Mouse (Mus musculus) heart, embryonic 14.5 days (tissue): ENCODE measurements around the gene Scamp2. TPM values are rescaled to one million over a fixed set of nuclear protein-coding genes. Genes with fewer than 3 reads are reported as not detected.

Experiments
- ATAC-seq: fragments of 200-750 bp; cut with Nextera tagmentation; 2 replicates; pipeline ENCODE4 v1.8.0; 2017; ENCODE audit warnings: low read depth, moderate TSS enrichment; ENCODE audit not compliant: insufficient number of reproducible peaks, insufficient read depth, low FRiP score
- H3K27ac ChIP-seq, 2 experiments: fragments of 200-500 bp in 1 of 2; fragments of 300-500 bp in 1 of 2; sonication (generic) in 1 of 2; replicated peaks in 1 of 2; 2 replicates each; pipeline ENCODE4 v1.5.1; 2012 to 2014; ENCODE audit warnings: low read depth in 2 of 2, low read length in 2 of 2, control low read depth in 1 of 2, mild to moderate bottlenecking in 1 of 2, mixed read lengths in 1 of 2; ENCODE audit not compliant: control insufficient read depth in 1 of 2, insufficient read depth in 1 of 2
- H3K27me3 ChIP-seq: fragments of 300-500 bp; sonication (generic); 2 replicates; pipeline ENCODE4 v1.6.1; 2014; ENCODE audit warnings: mild to moderate bottlenecking, low read length, control low read depth; ENCODE audit not compliant: control insufficient read depth, insufficient read depth
- H3K36me3 ChIP-seq: fragments of 300-500 bp; sonication (generic); 2 replicates; pipeline ENCODE4 v1.6.1; 2014; ENCODE audit warnings: mild to moderate bottlenecking, control low read depth, low read length, mixed read lengths; ENCODE audit not compliant: control insufficient read depth, insufficient read depth
- H3K4me1 ChIP-seq, 2 experiments: fragments of 200-500 bp in 1 of 2; fragments of 300-500 bp in 1 of 2; sonication (generic) in 1 of 2; 2 replicates each; pipeline ENCODE4 v1.6.1; 2012 to 2014; ENCODE audit warnings: low read length in 2 of 2, control low read depth in 1 of 2, mixed read lengths in 1 of 2; ENCODE audit not compliant: control insufficient read depth in 2 of 2, insufficient read depth in 2 of 2
- H3K4me2 ChIP-seq: fragments of 300-500 bp; sonication (generic); 2 replicates; pipeline ENCODE4 v1.6.1; 2014; ENCODE audit warnings: mild to moderate bottlenecking, low read length
- H3K4me3 ChIP-seq, 2 experiments: fragments of 200-500 bp in 1 of 2; fragments of 300-500 bp in 1 of 2; sonication (generic) in 1 of 2; 2 replicates each; pipeline ENCODE4 v1.5.1; 2012 to 2014; ENCODE audit warnings: low read length in 2 of 2, mild to moderate bottlenecking in 2 of 2, control low read depth in 1 of 2, low read depth in 1 of 2, moderate library complexity in 1 of 2; ENCODE audit not compliant: control insufficient read depth in 1 of 2, insufficient read depth in 1 of 2
- H3K9ac ChIP-seq: fragments of 300-500 bp; sonication (generic); 2 replicates; pipeline ENCODE4 v1.6.1; 2014; ENCODE audit warnings: mild to moderate bottlenecking, low read length
- H3K9me3 ChIP-seq: fragments of 300-500 bp; sonication (generic); 2 replicates; pipeline ENCODE4 v1.6.1; 2016; ENCODE audit warnings: low read length, control low read depth; ENCODE audit not compliant: control insufficient read depth
- WGBS: fragments of 180-500 bp; shearing (Covaris S2); extraction: QIAGEN DNeasy Blood & Tissue Kit; methylation state at CpG from one replicate; pipeline ENCODE4 v1.1.7; 2014; 5-methylcytosine and 5-hydroxymethylcytosine counted together
- polyA plus RNA-seq: library from polyadenylated mRNA; unstranded; fragments of >200 nt; fragmentation: Nextera tagmentation; extraction: Ambion mirVana; gene quantifications from 2 replicates; pipeline ENCODE4 v1.2.1, GENCODE M21; 2014

Scamp2 gene
- polyA plus RNA-seq, 1 experiment from 2014 or later: 56.5 TPM

DNA sequence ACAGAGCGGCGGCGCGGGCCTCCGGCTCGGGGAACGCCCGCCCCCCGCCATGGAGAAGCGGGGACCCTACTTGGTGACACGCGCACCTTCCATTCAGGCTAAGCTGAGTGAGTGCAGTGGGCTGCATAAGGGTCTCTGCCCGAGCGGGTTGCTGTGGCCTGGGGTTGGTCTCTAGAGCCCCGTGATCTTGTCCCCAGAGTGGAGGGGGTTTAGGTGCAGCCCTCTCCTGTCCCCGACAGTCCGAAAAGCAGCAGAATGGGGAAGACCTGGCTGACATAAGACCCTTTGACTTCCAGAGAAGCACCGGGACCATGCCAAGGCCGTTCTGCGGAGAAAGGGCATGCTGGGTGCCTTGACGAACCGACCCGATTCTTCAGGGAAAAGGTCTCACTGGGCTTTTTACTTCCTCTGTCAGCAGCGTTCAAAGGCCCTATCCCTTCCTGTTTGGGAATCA is 23.0 kb upstream of the Scamp2 start:
- no peaks in the 10 kb centered on the region for H3K9me3 ChIP-seq
- H3K4me2 ChIP-seq: peak overlapping the region; percentile 83
- peak; percentile 28; the same call in 1 of the 2 replicates for ATAC-seq
- peak overlapping the region; percentile 91 for H3K9ac ChIP-seq
- 0% methylated on average over 24 of the region's 24 CpGs for WGBS
- H3K27me3 ChIP-seq: no peaks in the 10 kb centered on the region
- H3K36me3 ChIP-seq: peaks cover 66% of the 10 kb centered on the region
- peaks cover 3 to 9% of the 10 kb centered on the region in 2 experiments; a peak in 3 of 4 replicates for H3K4me1 ChIP-seq
- H3K27ac ChIP-seq: peak overlapping the region; percentile 71 to 84
- H3K4me3 ChIP-seq: peak overlapping the region; percentile 86 to 90

DNA sequence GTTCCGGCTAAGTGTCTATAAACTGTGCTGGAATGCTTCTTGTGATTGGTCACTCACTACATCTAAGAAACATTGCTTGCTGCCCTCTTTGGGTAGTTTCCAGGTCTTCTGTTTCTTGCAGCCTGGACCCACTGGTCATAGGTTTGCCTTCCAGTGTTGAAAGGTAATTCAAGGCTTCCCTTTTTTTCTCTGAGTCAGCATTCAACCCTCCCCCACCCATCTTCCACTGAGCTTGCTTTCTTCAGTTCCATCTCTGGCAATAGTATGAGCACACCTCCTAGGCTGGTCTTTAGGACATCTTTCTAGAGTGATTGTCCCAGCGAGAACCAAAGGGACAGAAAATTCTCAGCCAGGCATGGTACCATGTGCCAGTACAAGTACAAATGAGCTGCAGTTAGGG is 21.2 kb upstream of the Scamp2 start:
- H3K36me3 ChIP-seq: peaks cover 66% of the 10 kb centered on the region
- ATAC-seq: no peak
- no peaks in the 10 kb centered on the region for H3K27me3 ChIP-seq
- no peak overlapping the region for H3K4me3 ChIP-seq
- no peak overlapping the region for H3K4me2 ChIP-seq
- 87% methylated on average over 2 of the region's 2 CpGs for WGBS
- peaks cover 3 to 9% of the 10 kb centered on the region in 2 experiments; a peak in 3 of 4 replicates for H3K4me1 ChIP-seq
- H3K9ac ChIP-seq: no peak overlapping the region
- no peaks in the 10 kb centered on the region for H3K9me3 ChIP-seq
- H3K27ac ChIP-seq: no peak overlapping the region

DNA sequence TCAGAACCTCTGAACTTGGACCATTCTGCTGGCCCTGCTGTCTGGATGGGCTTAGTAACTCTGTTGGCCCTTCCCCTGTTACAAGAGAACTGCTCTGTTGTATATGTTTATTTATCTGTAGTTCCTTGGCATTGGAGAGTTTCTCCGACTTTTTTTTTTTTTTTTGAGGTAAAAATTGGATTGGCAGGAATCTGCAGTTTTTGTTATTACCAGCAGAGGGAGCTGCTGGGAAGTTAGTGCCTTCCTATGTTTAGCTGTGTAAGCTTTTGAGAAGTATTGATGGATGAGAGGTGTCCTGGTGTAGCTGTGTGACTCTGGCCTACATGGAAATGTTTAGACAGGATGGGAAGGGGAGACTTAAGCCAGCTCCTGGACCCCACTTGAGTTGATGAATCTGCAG is 19.4 kb upstream of the Scamp2 start:
- H3K9ac ChIP-seq: no peak overlapping the region
- WGBS: 6% methylated on average over 1 of the region's 1 CpGs
- H3K27me3 ChIP-seq: no peaks in the 10 kb centered on the region
- peaks cover 3 to 9% of the 10 kb centered on the region in 2 experiments; a peak in 3 of 4 replicates for H3K4me1 ChIP-seq
- H3K36me3 ChIP-seq: peaks cover 76% of the 10 kb centered on the region
- H3K9me3 ChIP-seq: no peaks in the 10 kb centered on the region
- H3K4me2 ChIP-seq: no peak overlapping the region
- no peak overlapping the region for H3K4me3 ChIP-seq
- no peak overlapping the region for H3K27ac ChIP-seq
- ATAC-seq: no peak

DNA sequence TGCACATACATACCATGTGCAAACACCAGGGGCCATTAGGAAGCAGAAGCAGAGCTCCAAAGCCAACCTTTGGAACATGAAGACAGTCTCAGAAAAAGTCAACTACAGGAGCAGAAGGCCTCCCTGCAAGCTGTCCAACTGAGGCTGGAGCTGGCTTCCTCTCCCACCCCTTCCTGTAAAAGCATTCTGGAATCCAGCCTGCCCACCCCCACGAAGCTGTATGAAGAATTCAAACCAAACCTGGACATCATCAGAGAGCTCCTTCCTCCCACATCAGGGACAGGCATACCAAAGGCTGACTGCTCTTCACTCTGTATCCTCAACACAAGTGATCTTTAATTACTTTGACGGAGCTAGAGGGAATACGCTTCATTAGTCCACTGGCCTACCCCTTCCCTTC is 16.8 kb upstream of the Scamp2 start:
- WGBS: 77% methylated on average over 3 of the region's 3 CpGs
- Histone ChIP-seq H3K4me1 (peaks cover 1 to 12% of the 10 kb centered on the region in 2 experiments; a peak in 3 of 4 replicates), H3K27me3 (no peaks in the 10 kb centered on the region), H3K9me3 (no peaks in the 10 kb centered on the region), H3K4me3 (no peak overlapping the region), H3K4me2 (no peak overlapping the region), H3K9ac (no peak overlapping the region), H3K27ac (no peak overlapping the region), H3K36me3 (peaks cover 98% of the 10 kb centered on the region)
- no peak for ATAC-seq

DNA sequence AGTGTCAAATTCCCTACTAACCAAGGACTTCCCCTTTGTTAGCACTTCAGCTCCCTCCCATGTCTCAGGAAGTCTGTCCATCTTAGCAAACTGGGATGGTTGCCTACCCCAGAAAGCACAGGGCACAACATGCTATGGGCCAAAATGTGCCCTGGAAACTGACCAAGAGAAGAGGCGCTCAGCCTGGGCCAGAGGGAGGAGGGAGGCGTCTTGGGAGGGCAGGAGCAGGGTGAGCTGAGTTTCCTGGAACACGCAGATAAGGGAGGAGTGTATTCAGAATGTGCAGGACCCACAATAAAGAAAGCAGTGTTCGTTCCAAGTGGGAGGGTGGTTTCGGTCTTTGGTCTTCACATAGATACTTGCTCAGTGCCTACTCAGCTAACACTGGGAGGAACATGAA is 13.5 kb upstream of the Scamp2 start:
- Histone ChIP-seq H3K9ac (no peak overlapping the region), H3K9me3 (no peaks in the 10 kb centered on the region), H3K4me3 (no peak overlapping the region), H3K27me3 (no peaks in the 10 kb centered on the region), H3K27ac (no peak overlapping the region), H3K4me2 (no peak overlapping the region), H3K4me1 (peaks cover 17 to 36% of the 10 kb centered on the region in 2 experiments), H3K36me3 (peaks cover 77% of the 10 kb centered on the region)
- no peak for ATAC-seq
- WGBS: 51% methylated on average over 5 of the region's 5 CpGs

DNA sequence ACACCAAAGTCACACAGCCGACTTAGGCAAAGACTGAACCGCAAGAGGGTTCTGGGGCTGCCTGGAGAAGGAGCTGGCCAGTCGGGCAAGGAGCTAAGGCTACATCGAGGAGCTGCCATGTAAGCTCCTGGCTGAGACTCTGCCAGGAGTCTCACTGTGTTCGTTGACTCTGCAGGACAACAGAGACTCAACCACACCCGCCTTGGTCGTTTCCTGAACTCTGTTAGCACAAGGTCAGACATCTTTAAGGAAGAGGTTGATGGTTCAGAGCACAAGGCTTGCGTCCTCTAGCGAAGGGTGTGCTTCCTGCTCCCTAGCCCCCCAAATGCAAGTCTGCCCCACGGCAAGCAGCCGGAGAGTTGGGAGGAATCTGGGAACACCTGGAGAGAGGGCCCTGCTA is 12.9 kb upstream of the Scamp2 start:
- Histone ChIP-seq H3K4me3 (no peak overlapping the region), H3K27me3 (no peaks in the 10 kb centered on the region), H3K36me3 (peaks cover 71% of the 10 kb centered on the region), H3K4me2 (no peak overlapping the region), H3K27ac (no peak overlapping the region), H3K9ac (no peak overlapping the region), H3K4me1 (peaks cover 17 to 36% of the 10 kb centered on the region in 2 experiments), H3K9me3 (no peaks in the 10 kb centered on the region)
- no peak for ATAC-seq
- 86% methylated on average over 11 of the region's 11 CpGs for WGBS

DNA sequence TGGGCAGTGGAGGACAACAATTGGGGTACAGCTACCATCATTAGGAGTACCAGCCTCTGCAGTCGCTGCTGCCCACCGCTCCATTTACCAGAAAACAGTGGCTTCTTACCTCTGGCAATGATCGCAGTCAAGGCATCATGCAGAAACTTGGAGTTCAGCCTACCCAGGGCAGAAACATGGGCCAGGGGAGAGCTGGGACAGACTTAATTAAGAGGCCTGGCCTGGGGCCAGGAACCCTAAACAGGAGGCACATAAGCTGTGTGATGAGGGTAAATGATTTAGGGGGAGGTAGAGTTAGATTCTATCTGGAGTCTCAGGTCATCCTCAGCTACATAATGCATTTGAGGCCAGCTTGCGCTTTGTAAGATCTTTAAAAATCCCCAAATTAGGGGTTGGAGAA is 11.6 kb upstream of the Scamp2 start:
- 82% methylated on average over 4 of the region's 4 CpGs for WGBS
- Histone ChIP-seq H3K4me3 (no peak overlapping the region), H3K4me2 (no peak overlapping the region), H3K36me3 (peaks cover 58% of the 10 kb centered on the region), H3K9ac (peak overlapping the region; percentile 8; the same call in 1 of the 2 replicates), H3K4me1 (peaks cover 17 to 36% of the 10 kb centered on the region in 2 experiments), H3K27ac (peak overlapping the region in 1 of 2 experiments; percentile 89; a peak in 1 of 4 replicates), H3K27me3 (no peaks in the 10 kb centered on the region), H3K9me3 (no peaks in the 10 kb centered on the region)
- ATAC-seq: no peak
